Mouse (Mus musculus) midbrain, embryonic 15.5 days (tissue): ENCODE measurements at regions not wholly inside any gene's neighbourhood (a gene's known extent, or its start where the extent isn't known, plus 50 kb on each side); places are given as distances from the start of the nearest gene placed in this dataset.

Source experiments
- ATAC-seq: fragments of 200-750 bp; cut with Nextera tagmentation; replicated peaks from 2 replicates; pipeline ENCODE4 v1.8.0; 2017; ENCODE audit warnings: moderate TSS enrichment
- H3K27ac ChIP-seq: fragments of 300-500 bp; sonication (generic); 2 replicates; pipeline ENCODE4 v1.5.1; 2015; ENCODE audit warnings: mild to moderate bottlenecking, inconsistent platforms
- H3K27me3 ChIP-seq: fragments of 300-500 bp; sonication (generic); replicated peaks from 2 replicates; pipeline ENCODE4 v1.6.1; 2015; ENCODE audit warnings: inconsistent platforms
- H3K36me3 ChIP-seq: fragments of 300-500 bp; sonication (generic); replicated peaks from 2 replicates; pipeline ENCODE4 v1.6.1; 2015; ENCODE audit warnings: inconsistent platforms
- H3K4me1 ChIP-seq: fragments of 300-500 bp; sonication (generic); 2 replicates; pipeline ENCODE4 v1.6.1; 2015; ENCODE audit warnings: inconsistent platforms
- H3K4me2 ChIP-seq: fragments of 300-500 bp; sonication (generic); 2 replicates; pipeline ENCODE4 v1.6.1; 2015; ENCODE audit warnings: inconsistent platforms, mild to moderate bottlenecking, moderate library complexity
- H3K4me3 ChIP-seq: fragments of 300-500 bp; sonication (generic); 2 replicates; pipeline ENCODE4 v1.5.1; 2015; ENCODE audit warnings: mild to moderate bottlenecking, inconsistent platforms
- H3K9ac ChIP-seq: fragments of 300-500 bp; sonication (generic); 2 replicates; pipeline ENCODE4 v1.6.1; 2015; ENCODE audit warnings: mild to moderate bottlenecking, inconsistent platforms
- H3K9me3 ChIP-seq: fragments of 300-500 bp; sonication (generic); 2 replicates; pipeline ENCODE4 v1.6.1; 2016; ENCODE audit warnings: inconsistent platforms
- WGBS: fragments of 180-500 bp; shearing (Covaris S2); methylation state at CpG from one replicate; pipeline ENCODE4 v1.1.7; 2015; ENCODE audit warnings: mixed read lengths; 5-methylcytosine and 5-hydroxymethylcytosine counted together

- ATAC-seq, result no peak
- WGBS, result 57% methylated on average over 4 of the region's 4 CpGs
- H3K9me3 ChIP-seq, result no peaks in the 10 kb centered on the region
Measured at GRCm38 (mm10) chr9:33826116-33826515, 659.6 kb upstream of the Kirrel3 start.

GRCm38 (mm10) chr9:33827409-33827808 lies 658.3 kb upstream of the Kirrel3 start:
- WGBS, result 81% methylated on average over 2 of the region's 2 CpGs
- no peaks in the 10 kb centered on the region for H3K4me1 ChIP-seq
- no peaks in the 10 kb centered on the region for H3K27me3 ChIP-seq
- H3K9ac ChIP-seq, result no peak overlapping the region
- no peak for ATAC-seq
- H3K9me3 ChIP-seq, result no peaks in the 10 kb centered on the region
- no peak overlapping the region for H3K4me2 ChIP-seq
- no peak overlapping the region for H3K27ac ChIP-seq
- H3K36me3 ChIP-seq, result no peaks in the 10 kb centered on the region
- no peak overlapping the region for H3K4me3 ChIP-seq

More at GRCm38 (mm10) chr9:33826116-33826515, 659.6 kb upstream of the Kirrel3 start:
- H3K4me2 ChIP-seq, result no peak overlapping the region
- no peak overlapping the region for H3K27ac ChIP-seq
- H3K4me3 ChIP-seq, result no peak overlapping the region
- no peaks in the 10 kb centered on the region for H3K27me3 ChIP-seq
- no peaks in the 10 kb centered on the region for H3K4me1 ChIP-seq
- no peaks in the 10 kb centered on the region for H3K36me3 ChIP-seq
- no peak overlapping the region for H3K9ac ChIP-seq

GRCm38 (mm10) chr9:33837666-33838380 lies 647.9 kb upstream of the Kirrel3 start:
- Histone ChIP-seq H3K9me3 (no peaks in the 10 kb centered on the region), H3K4me1 (no peaks in the 10 kb centered on the region), H3K36me3 (no peaks in the 10 kb centered on the region), H3K9ac (no peak overlapping the region), H3K4me2 (no peak overlapping the region), H3K27ac (no peak overlapping the region), H3K27me3 (no peaks in the 10 kb centered on the region), H3K4me3 (no peak overlapping the region)
- WGBS, result 70% methylated on average over 1 of the region's 1 CpGs
- no peak for ATAC-seq

- Histone ChIP-seq H3K27ac (no peak overlapping the region), H3K4me1 (0 out of 2 replicates have a peak, but pooled peaks cover 3% of the 10 kb centered on the region), H3K9me3 (no peaks in the 10 kb centered on the region), H3K4me3 (no peak overlapping the region), H3K27me3 (no peaks in the 10 kb centered on the region), H3K36me3 (no peaks in the 10 kb centered on the region), H3K9ac (no peak overlapping the region), H3K4me2 (no peak overlapping the region)
- no peak; the same call in 1 of the 2 replicates for ATAC-seq
- WGBS, result 59% methylated on average over 5 of the region's 5 CpGs
Measured at GRCm38 (mm10) chr9:33849623-33850022, 636.1 kb upstream of the Kirrel3 start.

- Histone ChIP-seq H3K36me3 (no peaks in the 10 kb centered on the region), H3K27me3 (no peaks in the 10 kb centered on the region), H3K9ac (no peak overlapping the region), H3K4me2 (no peak overlapping the region), H3K27ac (no peak overlapping the region), H3K4me3 (no peak overlapping the region), H3K9me3 (no peaks in the 10 kb centered on the region), H3K4me1 (0 out of 2 replicates have a peak, but pooled peaks cover 3% of the 10 kb centered on the region)
- ATAC-seq, result no peak
- 62% methylated on average over 7 of the region's 7 CpGs for WGBS
Measured at GRCm38 (mm10) chr9:33850024-33850423, 635.7 kb upstream of the Kirrel3 start.

GRCm38 (mm10) chr9:33850993-33851392 lies 634.7 kb upstream of the Kirrel3 start:
- Histone ChIP-seq H3K36me3 (no peaks in the 10 kb centered on the region), H3K9ac (no peak overlapping the region), H3K4me2 (no peak overlapping the region), H3K27me3 (no peaks in the 10 kb centered on the region), H3K9me3 (no peaks in the 10 kb centered on the region), H3K27ac (no peak overlapping the region), H3K4me3 (no peak overlapping the region), H3K4me1 (0 out of 2 replicates have a peak, but pooled peaks cover 3% of the 10 kb centered on the region)
- no peak for ATAC-seq

GRCm38 (mm10) chr9:33856169-33856568 lies 629.5 kb upstream of the Kirrel3 start:
- Histone ChIP-seq H3K4me3 (no peak overlapping the region), H3K27ac (no peak overlapping the region), H3K9ac (no peak overlapping the region), H3K4me1 (no peaks in the 10 kb centered on the region), H3K27me3 (no peaks in the 10 kb centered on the region), H3K36me3 (no peaks in the 10 kb centered on the region), H3K4me2 (no peak overlapping the region), H3K9me3 (no peaks in the 10 kb centered on the region)
- ATAC-seq, result no peak
- 35% methylated on average over 2 of the region's 2 CpGs for WGBS

- Histone ChIP-seq H3K36me3 (no peaks in the 10 kb centered on the region), H3K4me1 (no peaks in the 10 kb centered on the region), H3K9ac (no peak overlapping the region), H3K27me3 (no peaks in the 10 kb centered on the region), H3K4me2 (no peak overlapping the region), H3K27ac (no peak overlapping the region), H3K4me3 (no peak overlapping the region), H3K9me3 (no peaks in the 10 kb centered on the region; the same call in 1 of the 2 replicates)
- ATAC-seq, result no peak
- WGBS, result 69% methylated on average over 5 of the region's 5 CpGs
Measured at GRCm38 (mm10) chr9:33858511-33858910, 627.2 kb upstream of the Kirrel3 start.

GRCm38 (mm10) chr9:33868666-33869065 lies 617.0 kb upstream of the Kirrel3 start:
- no peak for ATAC-seq
- H3K4me1 ChIP-seq, result no peaks in the 10 kb centered on the region
- 84% methylated on average over 5 of the region's 5 CpGs for WGBS
- no peaks in the 10 kb centered on the region for H3K9me3 ChIP-seq
- H3K4me3 ChIP-seq, result no peak overlapping the region
- H3K27me3 ChIP-seq, result no peaks in the 10 kb centered on the region
- no peak overlapping the region for H3K4me2 ChIP-seq
- H3K36me3 ChIP-seq, result no peaks in the 10 kb centered on the region
- H3K9ac ChIP-seq, result no peak overlapping the region
- no peak overlapping the region for H3K27ac ChIP-seq

GRCm38 (mm10) chr9:33887279-33887678 lies 598.4 kb upstream of the Kirrel3 start:
- 15% methylated on average over 2 of the region's 2 CpGs for WGBS
- no peak; the same call in 1 of the 2 replicates for ATAC-seq

GRCm38 (mm10) chr9:33892001-33892400 lies 593.7 kb upstream of the Kirrel3 start:
- Histone ChIP-seq H3K27me3 (no peaks in the 10 kb centered on the region), H3K4me3 (no peak overlapping the region), H3K9ac (no peak overlapping the region), H3K4me2 (no peak overlapping the region), H3K9me3 (no peaks in the 10 kb centered on the region), H3K27ac (no peak overlapping the region), H3K4me1 (no peaks in the 10 kb centered on the region), H3K36me3 (no peaks in the 10 kb centered on the region)
- 76% methylated on average over 3 of the region's 3 CpGs for WGBS
- no peak for ATAC-seq

More at GRCm38 (mm10) chr9:33887279-33887678, 598.4 kb upstream of the Kirrel3 start:
- Histone ChIP-seq H3K4me3 (no peak overlapping the region), H3K36me3 (no peaks in the 10 kb centered on the region), H3K9me3 (no peaks in the 10 kb centered on the region), H3K27ac (no peak overlapping the region), H3K27me3 (no peaks in the 10 kb centered on the region), H3K9ac (no peak overlapping the region), H3K4me2 (no peak overlapping the region), H3K4me1 (no peaks in the 10 kb centered on the region)

GRCm38 (mm10) chr9:33901313-33902076 lies 584.2 kb upstream of the Kirrel3 start:
- H3K9ac ChIP-seq, result no peak overlapping the region
- H3K4me1 ChIP-seq, result peaks cover 16% of the 10 kb centered on the region
- ATAC-seq, result peak; percentile 60; the same call in 1 of the 2 replicates
- WGBS, result 19% methylated on average over 10 of the region's 10 CpGs
- H3K4me2 ChIP-seq, result no peak overlapping the region
- no peaks in the 10 kb centered on the region for H3K9me3 ChIP-seq
- no peak overlapping the region for H3K4me3 ChIP-seq
- H3K36me3 ChIP-seq, result no peaks in the 10 kb centered on the region
- H3K27me3 ChIP-seq, result no peaks in the 10 kb centered on the region
- H3K27ac ChIP-seq, result no peak overlapping the region
